Mouse (Mus musculus) testis, postnatal 10 days (tissue): Measurements from ENCODE around the gene Bach2.

Experiments used
- DNase-seq: peaks from one replicate; pipeline ENCODE4 v3.0.0; 2021; ENCODE audit warnings: low spot score

Bach2 gene

GRCm38 (mm10) chr4:32569995-32570938, 331.7 kb downstream of the Bach2 start:
- no peak for DNase-seq

DNA sequence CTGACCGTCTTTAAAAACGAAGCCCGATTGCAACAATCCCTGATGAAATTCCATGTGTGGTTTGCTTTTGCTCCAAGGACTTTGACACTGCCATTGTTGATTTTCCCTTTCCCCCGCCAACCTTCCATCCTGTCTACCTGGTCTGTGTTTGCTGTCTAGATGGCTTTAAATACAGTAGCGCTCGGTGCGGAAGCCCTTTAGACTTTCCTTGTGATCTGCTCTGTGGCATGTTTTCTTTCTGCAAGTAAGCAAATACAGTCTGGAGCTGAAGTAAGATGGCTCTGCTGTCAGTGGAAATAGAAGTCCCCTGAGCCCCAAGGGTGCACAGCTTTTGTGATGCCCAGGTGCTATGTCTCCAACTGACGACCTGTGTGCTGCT, 332.3 kb downstream of the Bach2 start:
- DNase-seq = no peak

- DNase-seq = no peak
Measured at GRCm38 (mm10) chr4:32571441-32571840, 332.8 kb downstream of the Bach2 start.

GRCm38 (mm10) chr4:32572118-32572517, 333.5 kb downstream of the Bach2 start:
- peak; percentile 61 for DNase-seq

GRCm38 (mm10) chr4:32573586-32573985, 335.0 kb downstream of the Bach2 start:
- DNase-seq = no peak

DNA sequence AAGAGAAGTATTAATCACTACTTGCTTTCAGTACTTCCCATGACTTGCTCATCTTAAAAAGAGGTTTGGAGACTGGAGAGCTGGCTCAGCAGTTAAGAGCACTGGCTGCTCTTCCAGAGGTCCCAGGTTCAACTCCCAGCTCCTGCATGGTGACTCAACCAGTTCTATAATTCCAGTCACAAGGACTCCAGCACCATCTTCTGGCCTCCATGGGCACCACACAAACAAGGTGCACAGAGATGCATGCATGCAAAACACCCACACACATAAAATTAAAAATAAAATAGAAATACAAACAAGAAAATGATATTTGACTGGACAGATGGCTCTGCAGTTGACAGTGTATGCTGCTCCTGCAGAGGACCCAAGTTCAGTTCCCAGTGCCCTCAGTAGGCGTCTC, 336.0 kb downstream of the Bach2 start:
- DNase-seq = no peak

DNA sequence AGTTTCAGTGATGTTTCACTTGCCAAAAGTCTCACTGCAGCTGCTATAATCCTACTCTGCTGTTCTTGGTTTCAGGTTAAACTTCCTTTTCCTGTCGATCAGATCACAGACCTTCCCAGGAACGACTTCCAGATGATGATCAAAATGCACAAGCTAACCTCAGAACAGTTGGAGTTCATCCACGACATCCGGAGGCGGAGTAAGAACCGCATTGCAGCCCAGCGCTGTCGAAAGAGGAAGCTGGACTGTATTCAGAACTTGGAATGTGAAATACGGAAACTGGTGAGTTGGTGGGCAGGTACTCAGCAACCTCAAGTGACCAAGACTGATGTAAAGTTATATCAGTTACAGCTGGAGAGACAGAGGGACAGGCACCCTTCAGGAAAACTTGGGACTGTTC, 336.6 kb downstream of the Bach2 start:
- no peak for DNase-seq

- no peak for DNase-seq
Measured at GRCm38 (mm10) chr4:32579850-32580249, 341.2 kb downstream of the Bach2 start.

GRCm38 (mm10) chr4:32584181-32584580, 345.6 kb downstream of the Bach2 start:
- DNase-seq = no peak

DNA sequence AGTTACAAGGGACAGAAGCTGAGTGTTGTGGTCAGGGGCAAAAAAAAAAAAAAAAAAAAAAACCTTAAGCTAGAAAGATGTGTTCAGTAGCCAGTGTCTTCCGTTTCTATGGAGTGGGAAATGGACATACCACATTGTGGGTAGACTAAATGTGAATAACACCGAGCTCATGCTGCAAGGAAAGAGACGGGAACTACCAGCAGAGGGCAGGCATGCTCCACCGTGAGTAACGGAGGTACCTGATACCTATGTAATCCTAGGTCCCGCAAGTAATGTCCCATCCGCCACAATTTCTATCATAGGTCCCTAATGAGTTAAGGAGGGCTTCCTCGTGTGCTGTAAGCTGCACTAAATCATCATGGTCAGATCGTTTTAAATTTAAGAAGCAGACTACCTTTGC, 348.0 kb downstream of the Bach2 start:
- peak; percentile 80 for DNase-seq

- DNase-seq = no peak
Measured at GRCm38 (mm10) chr4:32587543-32587942, 348.9 kb downstream of the Bach2 start.

DNA sequence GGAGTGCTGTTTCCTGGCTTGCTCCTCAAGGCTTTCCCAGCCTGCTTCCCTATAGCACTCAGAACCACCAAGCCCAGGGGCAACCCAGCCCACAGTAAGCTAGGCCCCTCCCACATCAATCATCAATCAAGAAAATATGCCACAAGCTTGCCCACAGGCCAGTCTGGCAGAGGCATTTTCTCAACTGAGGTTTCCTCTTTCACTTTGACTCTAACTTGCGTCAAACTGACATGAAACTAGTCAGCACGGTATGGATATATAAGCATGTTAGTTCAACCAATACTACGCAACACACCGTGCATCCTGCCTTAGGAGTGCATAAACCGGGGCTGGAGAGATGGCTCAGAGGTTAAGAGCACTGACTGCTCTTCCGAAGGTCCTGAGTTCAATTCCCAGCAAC, 349.6 kb downstream of the Bach2 start:
- no peak for DNase-seq

DNA sequence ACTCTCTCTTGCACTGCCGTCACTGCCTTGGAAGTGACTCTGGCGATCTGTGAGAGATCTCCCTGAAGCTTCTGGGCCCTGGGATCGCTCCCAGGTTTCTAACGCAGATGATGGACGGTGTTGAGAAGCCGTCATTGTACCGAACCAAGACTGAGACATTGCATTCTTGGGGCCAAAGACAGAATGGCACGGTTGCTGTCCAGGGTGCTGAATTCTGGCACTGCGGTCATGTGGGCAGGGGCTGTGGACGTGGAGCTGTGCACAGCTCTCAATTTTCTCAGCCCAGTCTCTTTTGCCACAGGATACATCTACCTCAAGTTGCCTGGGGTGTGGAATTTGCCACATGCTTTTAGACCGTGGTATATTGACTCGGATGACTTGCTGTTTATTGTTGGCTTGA, 362.5 kb downstream of the Bach2 start:
- DNase-seq = peak; percentile 84

DNA sequence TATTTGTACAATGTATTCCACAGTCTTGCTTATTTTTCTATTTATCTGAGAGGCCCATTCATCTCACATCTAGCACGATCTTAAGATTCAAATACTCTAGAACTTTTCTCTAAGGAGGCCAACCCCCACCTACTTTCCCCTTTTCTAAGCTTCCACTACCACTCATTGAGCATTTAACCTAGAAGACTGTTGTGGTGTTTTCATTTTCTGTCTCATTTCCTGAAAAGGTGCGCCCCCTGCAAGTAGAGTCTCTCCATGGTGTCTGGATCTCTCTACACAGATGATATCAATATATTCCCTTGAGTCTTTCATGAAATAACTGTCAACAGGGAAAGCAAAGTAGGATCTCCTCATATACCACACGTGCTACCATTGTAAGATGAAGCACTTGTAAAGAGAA, 364.1 kb downstream of the Bach2 start, which contains the start of gene Gja10:
Gja10 (minus strand) TSS at position 101 of the 400 bp plus-strand sequence.
- no peak for DNase-seq

GRCm38 (mm10) chr4:32615034-32615881, 376.7 kb downstream of the Bach2 start, which contains the start of gene Casp8ap2:
Gene Casp8ap2, plus strand, starts transcription at chr4:32615451.
- peak; percentile 99 for DNase-seq

DNA sequence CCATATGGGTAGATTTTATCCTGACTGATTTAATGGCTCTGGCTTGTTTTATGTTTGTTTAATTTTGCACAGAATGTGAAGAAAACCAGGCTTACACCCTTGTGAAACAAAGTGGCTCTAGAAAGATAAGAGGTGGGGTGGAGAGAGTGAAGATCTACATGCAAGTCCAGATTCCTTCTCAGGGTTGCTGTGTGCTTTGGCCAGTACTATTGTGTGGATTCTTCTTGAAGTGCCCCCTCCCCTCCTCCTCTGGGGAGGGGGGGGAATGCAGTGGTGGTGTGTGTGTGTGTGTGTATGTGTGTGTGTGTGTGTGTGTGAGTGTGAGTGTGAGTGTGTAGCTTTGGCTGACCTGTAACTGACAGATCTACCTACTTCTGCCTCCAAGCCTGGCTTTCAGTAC, 383.0 kb downstream of the Bach2 start:
- DNase-seq = no peak
